Mouse (Mus musculus): ENCODE data around the gene Gm43720.

Gene Gm43720

DNA sequence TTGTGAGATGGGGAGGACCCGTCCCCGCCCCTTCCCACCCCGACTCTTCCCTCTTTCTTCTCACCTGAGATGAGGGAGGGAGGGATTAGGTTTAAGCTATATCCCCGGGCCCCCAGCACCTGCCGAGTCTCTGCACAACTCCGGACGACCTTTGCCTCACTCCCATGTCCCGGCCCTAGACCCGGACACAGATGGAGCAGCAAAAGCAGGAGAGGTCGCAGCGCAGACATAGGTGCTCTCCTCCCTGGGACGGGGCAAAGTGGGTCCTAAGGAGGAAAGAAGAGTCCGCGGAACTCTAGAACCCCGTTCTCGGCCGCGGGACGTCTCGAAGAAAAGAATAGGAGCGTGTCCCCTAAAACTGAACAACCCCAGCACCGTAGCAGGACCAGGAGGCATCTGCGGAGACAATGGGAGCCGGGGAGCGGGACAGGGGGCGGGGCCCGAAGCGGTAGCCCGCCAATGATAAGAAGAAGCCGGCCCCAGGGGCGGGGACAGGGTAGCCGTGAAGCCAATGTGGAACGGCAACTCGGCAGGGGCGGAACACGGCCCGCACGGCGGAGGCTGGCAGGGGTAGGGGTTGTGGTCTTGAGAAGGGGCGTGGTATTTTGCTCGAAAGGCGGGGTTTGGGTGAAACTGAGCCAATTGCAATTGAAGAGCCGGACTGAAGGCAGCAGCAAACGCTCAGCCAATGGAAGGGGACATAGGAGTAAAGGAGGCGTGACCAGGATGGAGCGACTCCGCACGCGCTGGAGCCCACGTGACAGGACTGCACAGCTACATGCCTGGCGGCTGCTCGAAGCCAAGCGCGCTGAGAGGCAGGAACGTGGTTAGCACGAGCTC is at the start of gene Gm43720, which contains the start of the genes Gpc2 and Stag3:
Gm43720 (minus strand) TSS at position 374 of the 840 bp plus-strand sequence.
Gpc2 (minus strand) TSS at position 421 of the 840 bp plus-strand sequence.
Stag3 (plus strand) TSS at position 656 of the 840 bp plus-strand sequence.
- DNase-seq (ENCODE audit: low read depth) = peak; percentile 90

DNA sequence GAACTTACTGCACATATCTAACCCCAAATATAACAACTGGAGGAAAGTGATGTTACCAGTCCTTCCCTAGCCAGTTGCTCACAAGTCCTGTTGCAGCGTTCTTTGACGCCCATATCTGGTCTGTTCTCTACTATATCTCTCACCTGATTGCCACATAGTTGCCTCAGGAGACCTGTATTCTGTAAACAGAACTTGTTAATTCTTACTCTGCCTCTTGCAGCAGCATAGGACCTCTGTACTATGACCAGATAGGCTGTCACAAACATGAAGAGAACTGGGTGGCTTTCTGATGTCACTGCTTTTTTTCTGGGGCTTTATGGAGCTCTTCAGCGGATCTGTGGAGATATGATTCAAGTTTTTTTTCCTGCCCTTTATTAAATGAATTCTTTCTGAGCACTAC is 33.0 kb upstream of the Gm43720 start:
- DNase-seq (ENCODE audit: low read depth) = no peak

DNA sequence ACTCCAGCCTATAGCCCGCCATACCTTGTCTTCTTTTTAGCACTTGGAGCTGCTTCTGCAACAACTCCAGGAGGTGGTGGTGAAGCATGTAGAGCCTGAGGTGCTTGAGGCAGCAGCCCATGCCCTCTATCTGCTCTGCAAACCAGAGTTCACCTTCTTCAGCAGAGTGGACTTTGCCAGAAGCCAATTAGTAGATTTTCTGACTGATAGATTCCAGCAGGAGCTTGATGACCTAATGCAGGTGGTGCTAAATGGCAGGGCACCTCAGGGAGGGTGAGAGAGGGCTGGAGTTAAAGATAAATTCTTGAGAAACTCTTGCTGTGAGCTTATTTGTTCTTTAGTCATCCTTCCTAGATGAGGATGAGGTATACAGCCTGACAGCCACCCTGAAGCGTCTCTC is 19.9 kb upstream of the Gm43720 start:
- DNase-seq (ENCODE audit: low read depth) = no peak

DNA sequence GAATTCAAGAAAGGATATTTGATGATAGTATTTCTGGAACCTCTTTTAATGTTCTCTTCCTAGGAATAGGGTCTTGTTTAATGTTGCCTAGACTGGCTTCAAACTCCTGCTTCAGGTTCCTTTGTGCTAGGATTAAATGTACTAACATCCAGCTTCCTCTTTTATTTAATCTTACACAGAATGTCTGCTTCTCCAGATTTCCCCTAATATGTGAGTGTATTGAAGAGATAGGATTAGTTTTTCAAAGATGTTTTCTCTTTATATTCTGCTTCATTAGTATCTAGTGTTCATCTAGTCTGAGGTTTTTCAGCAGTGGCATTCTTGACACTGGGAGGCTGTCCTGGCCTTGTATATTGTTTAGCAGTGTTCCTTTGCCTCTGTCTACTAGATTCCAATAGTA is 14.4 kb upstream of the Gm43720 start:
- no peak for DNase-seq (ENCODE audit: low read depth)

DNA sequence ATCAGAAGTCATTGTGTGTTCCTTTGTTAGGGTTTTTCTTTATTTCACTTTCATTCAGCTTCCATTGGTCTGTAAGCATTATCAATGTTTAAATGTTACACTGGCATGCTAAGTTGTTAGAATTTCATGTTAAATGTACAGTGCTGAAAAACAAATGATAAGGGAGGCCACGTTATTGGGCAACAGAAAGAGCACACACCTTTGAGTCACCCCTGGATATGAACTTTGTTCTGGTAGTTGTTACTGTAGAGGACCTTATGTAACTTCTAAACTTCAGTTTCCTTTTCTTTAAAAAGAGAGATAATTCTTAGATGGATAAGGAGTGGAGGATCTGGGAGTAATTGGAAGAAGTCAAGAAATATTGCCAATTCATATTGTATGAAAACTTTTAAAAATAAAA is 11.9 kb upstream of the Gm43720 start:
- no peak for DNase-seq (ENCODE audit: low read depth)

DNA sequence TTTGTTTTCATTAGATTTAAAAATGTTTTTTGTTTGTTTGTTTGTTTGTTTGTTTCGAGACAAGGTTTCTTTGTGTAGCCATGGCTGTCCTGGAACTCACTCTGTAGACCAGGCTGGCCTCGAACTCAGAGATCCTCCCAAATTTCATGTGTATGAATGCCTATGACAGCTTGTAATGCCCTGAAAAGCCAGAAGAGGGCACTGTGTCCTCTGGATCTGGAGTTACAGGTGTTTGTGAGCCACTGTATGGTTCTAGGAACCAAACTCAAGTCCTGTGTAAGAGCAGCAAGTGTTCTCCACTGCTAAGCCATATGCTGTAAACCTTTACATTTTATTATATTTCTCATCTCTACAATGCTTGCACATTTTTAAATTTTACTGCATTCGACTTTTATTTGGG is 8.1 kb upstream of the Gm43720 start:
- no peak for DNase-seq (ENCODE audit: low read depth)

DNA sequence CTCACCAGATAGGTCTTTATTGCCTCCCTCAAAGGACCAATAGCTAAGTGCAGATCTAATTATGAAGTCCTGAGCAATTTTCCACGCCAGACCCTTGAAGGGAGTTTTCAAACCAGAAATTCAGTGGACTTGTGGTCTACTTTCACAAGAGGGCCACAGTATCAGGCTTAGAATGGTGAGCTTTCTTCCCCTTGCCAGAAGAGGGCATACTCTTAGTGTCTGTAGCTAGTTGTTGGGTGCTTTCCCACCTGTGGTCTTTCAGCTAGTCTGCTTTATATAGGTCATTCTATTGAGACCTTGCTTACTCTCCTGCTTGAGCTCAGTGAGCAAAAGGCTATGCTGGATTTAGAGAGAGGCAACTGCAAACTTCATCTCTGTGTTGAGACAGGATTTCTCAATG is 3.8 kb upstream of the Gm43720 start:
- DNase-seq (ENCODE audit: low read depth) = no peak

DNA sequence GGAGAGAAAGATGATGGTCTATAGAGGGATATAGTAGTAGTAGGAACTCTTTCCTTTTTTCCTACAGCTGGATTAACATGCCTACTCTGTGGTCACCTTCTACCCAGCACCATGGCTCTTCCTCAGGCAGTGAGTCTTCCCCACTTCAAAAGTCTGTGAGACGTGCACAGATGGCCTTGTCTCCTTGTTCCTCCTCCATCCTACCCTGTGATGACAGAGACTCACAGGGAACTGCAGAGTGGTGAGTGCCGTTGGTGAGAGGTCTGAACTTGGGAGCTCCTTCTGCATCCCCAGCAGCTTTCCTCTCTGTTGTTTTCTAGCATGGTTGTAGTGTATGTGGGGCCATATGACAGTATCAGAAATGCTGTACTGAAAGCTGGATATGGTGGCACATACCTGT is 2.0 kb upstream of the Gm43720 start:
- DNase-seq (ENCODE audit: low read depth) = no peak

DNA sequence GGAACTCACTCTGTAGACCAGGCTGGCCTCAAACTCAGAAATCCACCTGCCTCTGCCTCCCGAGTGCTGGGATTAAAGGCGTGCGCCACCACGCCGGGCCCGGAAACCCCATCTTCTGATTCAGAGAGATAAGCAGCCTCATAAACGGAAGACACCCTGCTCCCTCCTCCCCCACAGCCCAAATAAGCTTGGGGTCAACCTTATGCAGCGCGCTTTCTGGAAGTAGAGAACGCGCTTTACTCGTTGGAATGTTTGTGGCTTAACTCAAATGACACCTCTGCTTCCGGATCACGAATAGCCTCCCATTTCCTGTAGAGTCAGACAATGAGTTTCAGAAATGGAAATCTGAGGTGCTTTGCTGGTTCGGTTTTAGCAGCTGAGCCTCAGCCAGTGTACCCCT is 1.1 kb upstream of the Gm43720 start:
- no peak for DNase-seq (ENCODE audit: low read depth)

DNA sequence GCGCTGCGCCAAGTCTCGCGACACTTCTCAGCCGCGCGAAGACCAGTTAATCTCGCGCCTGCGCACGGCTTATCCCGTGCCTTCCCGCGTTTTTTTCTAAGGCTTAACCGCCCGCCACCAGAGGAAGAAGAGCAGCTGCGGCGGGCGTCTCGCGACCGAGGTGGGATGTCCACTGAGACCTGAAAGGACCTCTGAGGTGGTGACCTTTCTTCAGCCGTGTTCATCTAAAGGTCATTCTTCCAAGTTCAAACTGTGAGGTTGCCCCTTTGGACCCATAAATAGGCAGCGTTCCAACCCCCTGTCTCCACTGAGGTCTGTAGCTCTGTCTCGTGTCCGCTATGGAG is 639 bp upstream of the Gm43720 start:
- DNase-seq (ENCODE audit: low read depth) = no peak

DNA sequence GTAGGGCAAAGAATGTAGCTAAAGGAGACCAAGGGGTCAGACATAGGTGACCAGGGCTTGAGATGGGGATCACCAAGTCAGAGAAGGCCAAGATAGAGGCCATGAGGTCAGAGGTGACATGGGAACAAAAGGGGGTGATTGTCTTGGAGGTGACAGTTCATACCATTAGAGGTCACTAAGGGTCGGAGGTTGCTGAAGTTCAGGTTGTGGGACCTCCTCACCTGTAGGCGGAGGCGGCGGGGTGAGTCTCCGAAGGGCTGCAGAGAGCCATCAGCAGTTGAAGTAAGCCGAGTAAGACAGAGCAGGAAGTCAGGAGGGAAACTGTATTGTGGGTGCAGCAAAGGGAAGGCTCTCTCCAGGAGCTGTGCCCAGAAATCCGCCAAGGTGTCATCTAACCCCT is 1.8 kb downstream of the Gm43720 start:
- no peak for DNase-seq (ENCODE audit: low read depth)

DNA sequence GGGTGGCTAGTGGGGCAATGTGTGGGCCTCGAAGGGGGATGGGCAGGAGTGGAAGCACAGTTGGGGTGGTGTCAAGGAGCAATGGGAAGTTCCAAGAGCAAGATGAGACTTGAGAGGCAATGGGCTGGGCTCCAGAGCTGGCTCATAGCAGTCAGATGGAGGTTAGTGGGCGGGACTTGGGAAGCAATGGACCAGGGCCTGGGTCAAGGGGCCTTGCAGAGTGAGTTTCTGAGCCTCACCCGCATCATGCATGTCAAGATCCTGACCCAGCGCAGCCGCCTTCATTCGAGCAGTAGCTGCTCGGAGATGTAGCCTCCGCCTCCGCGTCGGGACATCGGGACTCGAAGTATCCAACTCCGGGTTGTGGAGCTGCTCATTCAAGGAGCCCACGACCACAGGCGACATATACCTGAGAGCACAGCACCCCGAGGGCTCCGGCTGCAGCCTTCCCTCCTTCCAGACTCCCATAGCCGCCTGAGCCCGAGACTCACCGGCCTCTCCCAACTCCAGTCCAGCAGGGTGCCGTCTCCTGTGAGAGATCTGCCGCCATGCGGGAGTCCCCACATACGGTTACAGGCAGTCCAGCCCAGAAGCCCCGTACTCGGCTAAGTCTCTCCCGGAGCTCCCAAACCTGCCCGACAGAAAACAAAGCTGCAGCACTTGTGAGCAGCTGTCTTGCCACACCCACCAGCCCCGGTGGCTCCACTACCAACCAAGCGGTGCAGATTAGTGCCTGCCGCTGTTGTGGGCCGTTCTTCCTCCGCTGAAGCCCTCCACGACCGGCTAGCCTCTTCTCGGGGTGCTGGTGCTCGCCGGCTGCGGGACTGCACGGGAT is 4.3 kb downstream of the Gm43720 start:
- no peak for DNase-seq (ENCODE audit: low read depth)

DNA sequence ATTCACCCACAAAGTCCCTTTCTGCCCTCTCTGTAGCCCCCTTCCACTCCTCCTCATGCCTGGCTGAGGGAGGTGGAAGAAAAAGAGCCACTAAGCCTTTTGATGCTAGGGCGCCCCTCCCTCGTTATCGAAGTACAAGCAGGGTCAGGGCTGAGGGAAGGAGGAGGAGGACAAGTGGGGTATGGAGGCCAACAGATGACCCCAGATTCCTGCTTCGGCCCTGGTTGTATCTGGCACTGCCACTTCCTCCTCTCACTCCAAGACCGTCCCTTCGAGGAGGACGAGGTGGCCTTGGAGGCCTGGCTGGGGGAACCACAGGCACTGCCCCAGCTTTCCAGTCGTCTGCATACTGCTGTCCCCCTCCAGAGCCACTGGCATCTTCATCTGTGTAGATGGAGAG is 5.6 kb downstream of the Gm43720 start:
- DNase-seq (ENCODE audit: low read depth) = no peak

DNA sequence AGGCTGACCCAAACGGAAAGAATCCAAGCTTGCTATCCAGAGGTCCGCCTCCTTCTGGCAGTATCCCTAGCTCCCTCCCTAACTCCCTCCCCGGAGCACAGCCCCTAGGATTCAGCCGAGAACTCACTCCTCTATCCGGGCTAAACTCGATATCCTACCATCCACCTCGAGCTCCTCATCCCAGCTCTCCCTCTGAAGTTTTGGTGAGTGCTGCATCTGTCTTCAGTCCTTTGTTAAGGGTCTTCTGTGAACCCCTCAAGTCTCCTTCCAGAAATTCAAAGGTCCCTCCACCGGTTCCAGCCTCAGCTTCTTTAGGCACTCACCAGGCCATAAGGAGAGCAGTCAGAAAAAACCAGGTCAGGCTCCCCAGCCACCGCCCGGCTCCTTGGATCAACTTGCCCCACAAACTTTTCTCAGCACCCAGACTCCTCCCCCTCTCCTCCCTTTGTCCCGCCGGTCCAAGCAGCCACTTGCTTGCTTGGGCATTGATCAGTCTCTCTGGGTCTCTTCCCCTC is 7.3 kb downstream of the Gm43720 start, which contains the start of gene Gal3st4:
Gal3st4 (minus strand) TSS at position 432 of the 515 bp plus-strand sequence.
- no peak for DNase-seq (ENCODE audit: low read depth)

DNA sequence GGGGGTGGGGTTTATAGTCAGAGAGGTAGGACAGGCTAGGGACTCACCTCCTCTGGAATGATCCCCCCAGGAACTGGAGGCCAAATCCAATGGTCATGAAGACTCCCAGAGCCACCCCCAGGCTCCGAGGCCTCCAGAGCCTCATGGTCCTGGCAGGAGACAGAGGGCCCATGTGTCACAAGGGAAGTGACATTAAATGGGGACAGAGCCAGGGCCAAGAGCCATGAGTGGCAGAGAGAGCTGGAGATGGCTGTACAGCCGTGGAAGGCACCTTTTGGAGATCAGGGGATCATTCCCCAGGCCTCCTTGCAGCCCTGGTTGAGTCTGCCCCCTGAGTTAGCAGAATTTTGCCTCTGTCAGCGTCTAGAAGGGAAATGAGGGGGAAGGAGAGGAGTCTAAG is 8.5 kb downstream of the Gm43720 start:
- DNase-seq (ENCODE audit: low read depth) = no peak

DNA sequence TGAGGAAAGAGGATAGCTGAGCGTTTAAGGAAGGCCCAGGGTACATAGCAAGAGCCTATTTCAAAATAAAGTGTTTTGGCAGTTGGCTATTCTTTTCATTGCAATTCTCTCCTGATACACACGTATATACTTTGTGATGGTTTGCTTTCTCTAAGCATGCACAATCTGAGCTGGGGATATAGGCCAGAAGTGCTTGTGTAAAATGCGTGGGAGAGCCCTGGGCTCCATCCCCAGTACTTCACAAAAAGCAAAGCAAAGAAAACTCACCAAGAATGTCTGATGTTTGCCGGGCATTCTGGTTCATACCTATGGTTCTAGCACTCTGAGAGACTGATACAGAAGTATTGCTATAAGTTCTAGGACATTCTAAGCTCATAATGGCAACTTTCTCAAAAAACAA is 10.8 kb downstream of the Gm43720 start:
- no peak for DNase-seq (ENCODE audit: low read depth)

DNA sequence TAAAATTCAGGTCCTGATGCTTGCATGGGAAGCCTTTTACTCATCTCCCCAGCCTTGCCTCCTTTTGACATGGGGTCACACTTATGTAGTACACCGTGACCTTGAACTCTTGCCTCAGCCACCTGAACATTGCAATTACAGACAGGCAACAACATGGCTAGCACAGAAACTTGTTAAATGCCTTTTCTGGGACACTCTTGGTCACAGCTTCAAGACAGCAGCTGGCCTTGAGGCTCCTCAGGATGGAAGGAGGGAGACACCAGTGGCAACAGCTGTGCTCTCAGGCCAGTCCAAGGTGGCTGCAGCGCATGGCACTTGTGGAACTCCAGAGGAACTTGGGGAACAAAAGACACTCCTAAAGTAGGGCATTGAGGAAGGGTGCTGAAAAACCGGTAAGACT is 12.6 kb downstream of the Gm43720 start:
- DNase-seq (ENCODE audit: low read depth) = no peak

DNA sequence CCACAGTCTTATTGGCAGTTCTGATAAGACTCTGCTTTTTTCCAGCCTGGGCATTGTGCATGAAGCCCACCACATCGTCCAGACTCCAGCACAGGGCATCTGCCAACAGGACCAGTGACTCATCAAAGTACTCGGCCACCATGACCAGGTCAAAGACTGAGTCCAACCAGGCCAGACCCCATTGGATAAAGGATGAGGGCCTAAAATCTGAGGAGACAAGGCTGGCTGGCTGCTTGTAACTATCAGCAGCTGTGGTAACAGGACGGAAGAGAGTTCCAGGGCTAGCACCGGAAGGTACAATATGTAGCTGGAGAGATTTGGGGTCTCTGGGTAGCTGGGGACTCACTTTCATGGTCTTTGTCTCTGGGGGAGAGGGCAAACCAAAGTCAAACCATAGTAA is 14.0 kb downstream of the Gm43720 start:
- no peak for DNase-seq (ENCODE audit: low read depth)

DNA sequence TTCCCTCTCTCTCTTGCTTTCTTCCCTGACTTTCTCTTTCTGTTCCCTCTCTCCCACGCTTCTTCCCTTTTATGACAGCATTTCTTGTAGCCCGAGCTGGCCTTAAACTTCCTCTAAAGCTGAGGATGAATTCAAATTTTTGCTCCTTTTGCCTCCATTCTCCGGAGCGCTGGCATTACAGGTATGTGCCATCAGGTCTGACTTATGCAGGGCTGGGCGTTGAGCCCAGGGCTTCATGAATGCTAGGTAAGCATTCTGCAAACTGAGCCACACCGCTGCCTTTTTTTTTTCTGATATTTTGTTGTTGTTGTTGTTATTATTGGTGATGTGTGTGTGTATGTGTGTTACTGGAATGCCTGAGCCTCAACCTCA is 15.6 kb downstream of the Gm43720 start:
- DNase-seq (ENCODE audit: low read depth) = no peak

DNA sequence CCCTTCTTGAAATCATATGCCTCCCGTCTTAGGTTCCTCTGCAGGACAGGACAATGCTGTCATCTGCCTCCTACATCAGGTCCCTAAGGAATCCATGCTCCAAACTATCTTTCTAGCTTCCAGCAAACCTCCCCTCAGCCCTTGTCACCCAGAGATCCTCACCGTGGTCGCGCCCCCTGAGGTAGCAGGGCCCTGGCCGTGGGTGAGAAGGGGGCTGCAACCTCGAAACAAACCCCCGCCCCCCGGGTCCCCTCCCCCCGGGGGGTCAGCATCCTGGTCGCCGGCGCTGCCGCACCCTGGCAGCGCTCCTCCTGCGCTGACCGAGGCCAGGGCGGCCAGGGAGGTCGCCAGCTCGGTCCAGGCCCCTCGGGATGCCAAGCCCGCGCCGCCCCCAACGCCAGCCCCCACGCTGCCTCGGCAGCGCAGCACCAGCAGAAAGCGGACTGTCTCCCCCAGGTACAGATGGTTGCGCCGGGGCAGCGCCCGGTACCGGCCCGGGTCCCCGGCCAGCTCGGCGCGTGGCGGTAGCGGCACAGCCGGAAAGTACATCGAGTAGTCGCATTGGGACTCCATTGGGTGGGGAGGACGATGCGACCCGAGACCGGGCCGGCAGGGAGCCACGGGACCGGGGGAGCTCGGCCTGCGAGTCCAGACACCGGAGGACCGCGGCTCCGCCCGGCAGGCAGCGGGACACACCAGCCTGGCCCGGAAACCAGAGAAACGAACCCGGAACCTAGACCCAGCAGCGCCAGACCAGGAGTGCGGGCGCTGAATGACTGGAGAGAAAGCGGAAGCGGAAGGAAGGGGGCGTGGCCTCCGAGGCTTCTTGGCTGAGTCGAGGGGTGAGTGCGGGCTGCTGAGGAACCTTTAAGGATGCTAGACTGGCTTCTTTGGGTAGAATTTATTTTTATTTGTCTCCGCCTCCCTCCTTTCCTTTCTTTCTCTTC is 16.2 kb downstream of the Gm43720 start, which contains the start of gene BC037034:
BC037034 (minus strand) TSS at position 774 of the 947 bp plus-strand sequence.
- peak; percentile 93 for DNase-seq (ENCODE audit: low read depth)

DNA sequence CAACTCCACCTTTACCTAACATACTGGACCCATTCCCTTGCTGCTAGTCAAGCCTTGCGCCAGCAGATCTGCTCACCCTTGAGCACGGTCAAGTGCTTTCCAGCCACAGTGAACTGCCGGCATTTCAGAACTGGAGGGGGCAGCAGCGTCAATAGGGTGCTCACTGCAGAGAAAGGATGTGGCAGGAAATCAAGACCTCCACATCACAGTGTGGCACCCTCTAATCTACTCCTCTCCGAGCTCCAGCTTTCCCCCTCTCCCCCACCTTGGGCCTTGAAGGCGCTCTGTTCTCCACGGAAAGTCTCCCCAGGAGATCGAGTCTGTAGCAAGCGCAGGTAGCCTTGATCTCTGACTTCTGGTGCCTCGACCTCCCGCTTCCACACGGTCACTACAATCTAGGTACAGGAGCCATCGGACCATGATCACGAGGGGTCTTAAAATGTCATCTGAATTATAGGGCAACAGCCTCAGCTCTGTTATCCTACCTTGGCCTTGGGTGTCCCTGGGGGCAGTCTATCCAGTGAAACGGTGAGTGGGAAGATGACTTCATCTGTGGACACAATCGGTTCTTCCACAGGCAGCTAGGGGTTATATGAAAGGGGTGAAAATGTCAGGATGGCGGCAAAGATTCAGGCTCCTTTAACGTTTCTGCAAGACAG is 17.0 kb downstream of the Gm43720 start:
- no peak for DNase-seq (ENCODE audit: low read depth)

All from c-Kit-positive CD71-negative TER-119-negative erythroid progenitor cells, embryonic 14.5 days (primary cell).